Mouse (Mus musculus): Measurements from ENCODE around the gene Itpripl2. TPM values are rescaled to one million over a fixed set of nuclear protein-coding genes. Genes with fewer than 3 reads are reported as not detected.

Gene Itpripl2
- total and polyA plus RNA-seq, 3 experiments: not detected

- H3K4me2 ChIP-seq (ENCODE audit: insufficient read depth, low read depth, poor library complexity, severe bottlenecking): no peak overlapping the region
- no peaks in the 10 kb centered on the region for H3K27me3 ChIP-seq (replicated peaks)
- H3K36me3 ChIP-seq (replicated peaks in 1 of 2; ENCODE audit: control insufficient read depth in 1 of 2, insufficient read depth in 1 of 2, low read length in 1 of 2): no peaks in the 10 kb centered on the region
- no peak overlapping the region for H3K27ac ChIP-seq (ENCODE audit: insufficient read depth, low read depth)
- DNase-seq (ENCODE audit: extremely low read depth): no peak
- H3K9ac ChIP-seq (ENCODE audit: insufficient read depth, low read depth): no peak overlapping the region
- H3K4me3 ChIP-seq (replicated peaks in 1 of 3; ENCODE audit: low read depth in 2 of 3, low read length in 2 of 3, poor library complexity in 1 of 3): no peak overlapping the region
- H3K9me3 ChIP-seq (replicated peaks; ENCODE audit: low read length): peaks cover 14% of the 10 kb centered on the region
- H3K4me1 ChIP-seq (ENCODE audit: control insufficient read depth in 1 of 2, insufficient read depth in 2 of 2): peaks cover 6 to 24% of the 10 kb centered on the region in 2 experiments
- TF ChIP-seq ZC3H11A (IDR thresholded peaks at IDR 0.05; ENCODE audit: low read depth, low read length) (no peak), MAX (IDR thresholded peaks at IDR 0.05; ENCODE audit: low read length) (no peak), MXI1 (IDR thresholded peaks at IDR 0.05; ENCODE audit: low read depth, low read length) (no peak), TCF12 (IDR thresholded peaks at IDR 0.05; ENCODE audit: low read depth, low read length) (no peak), ZKSCAN1 (IDR thresholded peaks at IDR 0.05; ENCODE audit: borderline replicate concordance, low read depth, low read length) (no peak), RCOR1 (conservative IDR thresholded peaks at IDR 0.05; ENCODE audit: low read depth, low read length) (no peak), NELFE (IDR thresholded peaks at IDR 0.05; ENCODE audit: low read depth, low read length) (no peak), SIN3A (IDR thresholded peaks at IDR 0.05; ENCODE audit: low read length) (no peak), IRF4 (IDR thresholded peaks at IDR 0.05; ENCODE audit: low read depth, low read length) (peak; percentile 65; the same call in 1 of the 2 replicates), HCFC1 (IDR thresholded peaks at IDR 0.05; ENCODE audit: low read depth, low read length) (no peak), MAZ (IDR thresholded peaks at IDR 0.05; ENCODE audit: low read depth, low read length) (no peak), EP300 (IDR thresholded peaks at IDR 0.05; ENCODE audit: low read length) (no peak), JUND (conservative IDR thresholded peaks at IDR 0.05; ENCODE audit: low read depth, low read length) (no peak), SMC3 (IDR thresholded peaks at IDR 0.05; ENCODE audit: low read depth, low read length) (no peak), UBTF (IDR thresholded peaks at IDR 0.05; ENCODE audit: low read depth, low read length) (no peak), MAFK (IDR thresholded peaks at IDR 0.05; ENCODE audit: insufficient replicate concordance, low read length) (no peak), BHLHE40 (IDR thresholded peaks at IDR 0.05; ENCODE audit: low read depth, low read length) (peak; percentile 52; the same call in 1 of the 2 replicates), CHD1 (IDR thresholded peaks at IDR 0.05; ENCODE audit: low read depth, low read length) (no peak)
- no peaks in the 10 kb centered on the region for H3K79me2 ChIP-seq (replicated peaks; ENCODE audit: control insufficient read depth, extremely low read depth, insufficient read depth, poor library complexity, severe bottlenecking)
- dilution Hi-C loops (cut with MboI; ENCODE audit: extremely low pct_ligation_motif_present, extremely low pct_unique_long_range_greater_than_20kb, low sequenced_read_pairs): no loop called here
- in situ Hi-C loops (cut with MboI; ENCODE audit: low pct_ligation_motif_present, low pct_unique_long_range_greater_than_20kb, low sequenced_read_pairs): no loop called here
These were observed 16.6 kb downstream of the Itpripl2 start for GRCm38 (mm10) chr7:118475008-118475705.

GRCm38 (mm10) chr7:118472886-118473285 lies 18.9 kb downstream of the Itpripl2 start:
- Histone ChIP-seq H3K27ac (ENCODE audit: insufficient read depth, low read depth) (no peak overlapping the region), H3K4me3 (replicated peaks in 1 of 3; ENCODE audit: low read depth in 2 of 3, low read length in 2 of 3, poor library complexity in 1 of 3) (no peak overlapping the region), H3K9ac (ENCODE audit: insufficient read depth, low read depth) (no peak overlapping the region), H3K27me3 (replicated peaks) (no peaks in the 10 kb centered on the region), H3K4me1 (ENCODE audit: control insufficient read depth in 1 of 2, insufficient read depth in 2 of 2) (peaks cover 2 to 11% of the 10 kb centered on the region in 2 experiments; a peak in 3 of 4 replicates), H3K4me2 (ENCODE audit: insufficient read depth, low read depth, poor library complexity, severe bottlenecking) (no peak overlapping the region), H3K9me3 (replicated peaks; ENCODE audit: low read length) (peaks cover 14% of the 10 kb centered on the region), H3K36me3 (replicated peaks in 1 of 2; ENCODE audit: control insufficient read depth in 1 of 2, insufficient read depth in 1 of 2, low read length in 1 of 2) (no peaks in the 10 kb centered on the region), H3K79me2 (replicated peaks; ENCODE audit: control insufficient read depth, extremely low read depth, insufficient read depth, poor library complexity, severe bottlenecking) (no peaks in the 10 kb centered on the region)
- TF ChIP-seq MAFK (IDR thresholded peaks at IDR 0.05; ENCODE audit: insufficient replicate concordance, low read length) (no peak), ELF1 (IDR thresholded peaks at IDR 0.05; ENCODE audit: low read depth, low read length) (no peak), ZC3H11A (IDR thresholded peaks at IDR 0.05; ENCODE audit: low read depth, low read length) (no peak), RAD21 (IDR thresholded peaks at IDR 0.05; ENCODE audit: low read depth, low read length) (no peak), MAX (IDR thresholded peaks at IDR 0.05; ENCODE audit: low read length) (no peak), CHD1 (IDR thresholded peaks at IDR 0.05; ENCODE audit: low read depth, low read length) (no peak), MEF2A (IDR thresholded peaks at IDR 0.05; ENCODE audit: borderline replicate concordance, low read depth, low read length) (no peak)
- dilution Hi-C loops (cut with MboI; ENCODE audit: extremely low pct_ligation_motif_present, extremely low pct_unique_long_range_greater_than_20kb, low sequenced_read_pairs) (no loop called here), in situ Hi-C loops (cut with MboI; ENCODE audit: low pct_ligation_motif_present, low pct_unique_long_range_greater_than_20kb, low sequenced_read_pairs) (no loop called here)
- DNase-seq (ENCODE audit: extremely low read depth): no peak
